Mouse (Mus musculus) hindbrain, embryonic 15.5 days (tissue): ENCODE data around the gene Cog4. TPM values are rescaled to one million over a fixed set of nuclear protein-coding genes. Genes with fewer than 3 reads are reported as not detected.

Experiments used
- ATAC-seq: fragments of 200-750 bp; cut with Nextera tagmentation; 2 replicates; pipeline ENCODE4 v1.8.0; 2017; ENCODE audit warnings: low read depth, moderate number of reproducible peaks, moderate TSS enrichment; ENCODE audit not compliant: low FRiP score
- H3K27ac ChIP-seq: fragments of 300-500 bp; sonication (generic); replicated peaks from 2 replicates; pipeline ENCODE4 v1.5.1; 2015; ENCODE audit warnings: mild to moderate bottlenecking, inconsistent platforms
- H3K27me3 ChIP-seq: fragments of 300-500 bp; sonication (generic); 2 replicates; pipeline ENCODE4 v1.6.1; 2015; ENCODE audit warnings: control low read depth, inconsistent platforms
- H3K36me3 ChIP-seq: fragments of 300-500 bp; sonication (generic); 2 replicates; pipeline ENCODE4 v1.6.1; 2015; ENCODE audit warnings: control low read depth, inconsistent platforms
- H3K4me1 ChIP-seq: fragments of 300-500 bp; sonication (generic); replicated peaks from 2 replicates; pipeline ENCODE4 v1.6.1; 2015; ENCODE audit warnings: control low read depth, inconsistent platforms
- H3K4me2 ChIP-seq: fragments of 300-500 bp; sonication (generic); 2 replicates; pipeline ENCODE4 v1.6.1; 2015; ENCODE audit warnings: moderate library complexity, mild to moderate bottlenecking, inconsistent platforms
- H3K4me3 ChIP-seq: fragments of 300-500 bp; sonication (generic); 2 replicates; pipeline ENCODE4 v1.5.1; 2015; ENCODE audit warnings: mild to moderate bottlenecking, inconsistent platforms
- H3K9ac ChIP-seq: fragments of 300-500 bp; sonication (generic); 2 replicates; pipeline ENCODE4 v1.6.1; 2015; ENCODE audit warnings: inconsistent platforms
- H3K9me3 ChIP-seq: fragments of 300-500 bp; sonication (generic); 2 replicates; pipeline ENCODE4 v1.6.1; 2016; ENCODE audit warnings: control low read depth, inconsistent platforms
- WGBS: fragments of 180-500 bp; shearing (Covaris S2); methylation state at CpG from one replicate; pipeline ENCODE4 v1.1.7; 2015; 5-methylcytosine and 5-hydroxymethylcytosine counted together
- polyA plus RNA-seq: library from polyadenylated mRNA; unstranded; fragments of >200 nt; fragmentation: Nextera tagmentation; extraction: Ambion mirVana; gene quantifications from 2 replicates; pipeline ENCODE4 v1.2.1, GENCODE M21; 2015

Cog4 gene
- polyA plus RNA-seq, 1 experiment from 2014 or later: 75.4 TPM

GRCm38 (mm10) chr8:110877862-110878261 lies 31.5 kb downstream of the Cog4 start:
- Histone ChIP-seq H3K4me2 (no peak overlapping the region), H3K36me3 (peaks cover 81% of the 10 kb centered on the region), H3K27me3 (no peaks in the 10 kb centered on the region), H3K4me1 (no peaks in the 10 kb centered on the region), H3K9ac (no peak overlapping the region), H3K27ac (no peak overlapping the region), H3K9me3 (no peaks in the 10 kb centered on the region), H3K4me3 (no peak overlapping the region)
- WGBS: 94% methylated on average over 4 of the region's 4 CpGs
- no peak for ATAC-seq

- peaks cover 70% of the 10 kb centered on the region for H3K36me3 ChIP-seq
- ATAC-seq: no peak
- WGBS: 93% methylated on average over 10 of the region's 10 CpGs
Measured at GRCm38 (mm10) chr8:110881741-110882310, 35.4 kb downstream of the Cog4 start.

GRCm38 (mm10) chr8:110883824-110884223 lies 37.4 kb downstream of the Cog4 start:
- H3K9ac ChIP-seq: no peak overlapping the region
- H3K27ac ChIP-seq: no peak overlapping the region
- no peak overlapping the region for H3K4me2 ChIP-seq
- H3K4me1 ChIP-seq: no peaks in the 10 kb centered on the region
- H3K9me3 ChIP-seq: no peaks in the 10 kb centered on the region
- no peaks in the 10 kb centered on the region for H3K27me3 ChIP-seq
- H3K4me3 ChIP-seq: no peak overlapping the region
- no peak for ATAC-seq
- peaks cover 55% of the 10 kb centered on the region for H3K36me3 ChIP-seq
- 97% methylated on average over 18 of the region's 18 CpGs for WGBS

More at GRCm38 (mm10) chr8:110881741-110882310, 35.4 kb downstream of the Cog4 start:
- Histone ChIP-seq H3K4me3 (no peak overlapping the region), H3K9me3 (no peaks in the 10 kb centered on the region), H3K9ac (no peak overlapping the region), H3K27me3 (no peaks in the 10 kb centered on the region), H3K27ac (no peak overlapping the region), H3K4me2 (no peak overlapping the region), H3K4me1 (no peaks in the 10 kb centered on the region)

GRCm38 (mm10) chr8:110886634-110887033 lies 40.2 kb downstream of the Cog4 start:
- no peaks in the 10 kb centered on the region for H3K9me3 ChIP-seq
- 92% methylated on average over 3 of the region's 3 CpGs for WGBS
- no peak overlapping the region for H3K4me3 ChIP-seq
- H3K4me2 ChIP-seq: no peak overlapping the region
- no peaks in the 10 kb centered on the region for H3K4me1 ChIP-seq
- no peak overlapping the region for H3K27ac ChIP-seq
- H3K27me3 ChIP-seq: no peaks in the 10 kb centered on the region
- H3K9ac ChIP-seq: no peak overlapping the region
- ATAC-seq: no peak
- H3K36me3 ChIP-seq: peaks cover 32% of the 10 kb centered on the region

- WGBS: 92% methylated on average over 10 of the region's 10 CpGs
- no peaks in the 10 kb centered on the region for H3K27me3 ChIP-seq
- H3K36me3 ChIP-seq: peaks cover 23% of the 10 kb centered on the region
Measured at GRCm38 (mm10) chr8:110887551-110887950, 41.2 kb downstream of the Cog4 start.

GRCm38 (mm10) chr8:110888441-110888840 lies 42.0 kb downstream of the Cog4 start:
- Histone ChIP-seq H3K4me2 (no peak overlapping the region), H3K27me3 (no peaks in the 10 kb centered on the region), H3K27ac (no peak overlapping the region), H3K9ac (no peak overlapping the region), H3K4me1 (no peaks in the 10 kb centered on the region), H3K9me3 (no peaks in the 10 kb centered on the region), H3K4me3 (no peak overlapping the region), H3K36me3 (peaks cover 14% of the 10 kb centered on the region)
- no peak for ATAC-seq
- 94% methylated on average over 8 of the region's 8 CpGs for WGBS

More at GRCm38 (mm10) chr8:110887551-110887950, 41.2 kb downstream of the Cog4 start:
- no peak overlapping the region for H3K9ac ChIP-seq
- H3K9me3 ChIP-seq: no peaks in the 10 kb centered on the region
- no peaks in the 10 kb centered on the region for H3K4me1 ChIP-seq
- ATAC-seq: no peak
- H3K4me2 ChIP-seq: no peak overlapping the region
- no peak overlapping the region for H3K4me3 ChIP-seq
- no peak overlapping the region for H3K27ac ChIP-seq

- Histone ChIP-seq H3K4me2 (no peak overlapping the region), H3K4me1 (no peaks in the 10 kb centered on the region), H3K27ac (no peak overlapping the region), H3K9ac (no peak overlapping the region), H3K27me3 (no peaks in the 10 kb centered on the region), H3K36me3 (peaks cover 10% of the 10 kb centered on the region), H3K9me3 (no peaks in the 10 kb centered on the region), H3K4me3 (no peak overlapping the region)
- 92% methylated on average over 16 of the region's 16 CpGs for WGBS
- ATAC-seq: no peak
Measured at GRCm38 (mm10) chr8:110888860-110889259, 42.5 kb downstream of the Cog4 start.

- Histone ChIP-seq H3K4me2 (no peak overlapping the region), H3K36me3 (no peaks in the 10 kb centered on the region; the same call in 1 of the 2 replicates), H3K4me1 (no peaks in the 10 kb centered on the region), H3K9ac (no peak overlapping the region), H3K9me3 (no peaks in the 10 kb centered on the region), H3K27ac (no peak overlapping the region), H3K4me3 (no peak overlapping the region), H3K27me3 (no peaks in the 10 kb centered on the region)
- WGBS: 77% methylated on average over 12 of the region's 12 CpGs
- ATAC-seq: no peak
Measured at GRCm38 (mm10) chr8:110889904-110890470, 43.6 kb downstream of the Cog4 start.

GRCm38 (mm10) chr8:110892040-110892439 lies 45.6 kb downstream of the Cog4 start:
- no peaks in the 10 kb centered on the region; the same call in 1 of the 2 replicates for H3K36me3 ChIP-seq
- no peak overlapping the region for H3K4me3 ChIP-seq
- H3K4me1 ChIP-seq: no peaks in the 10 kb centered on the region
- ATAC-seq: no peak
- H3K27me3 ChIP-seq: no peaks in the 10 kb centered on the region
- H3K27ac ChIP-seq: no peak overlapping the region
- H3K4me2 ChIP-seq: no peak overlapping the region
- no peak overlapping the region for H3K9ac ChIP-seq
- no peaks in the 10 kb centered on the region for H3K9me3 ChIP-seq
- WGBS: 94% methylated on average over 7 of the region's 7 CpGs

GRCm38 (mm10) chr8:110892913-110893312 lies 46.5 kb downstream of the Cog4 start:
- Histone ChIP-seq H3K4me3 (no peak overlapping the region), H3K27ac (no peak overlapping the region), H3K36me3 (no peaks in the 10 kb centered on the region; the same call in 1 of the 2 replicates), H3K9me3 (no peaks in the 10 kb centered on the region), H3K9ac (no peak overlapping the region), H3K4me2 (no peak overlapping the region), H3K27me3 (no peaks in the 10 kb centered on the region), H3K4me1 (no peaks in the 10 kb centered on the region)
- ATAC-seq: no peak
- WGBS: 88% methylated on average over 2 of the region's 2 CpGs

- Histone ChIP-seq H3K36me3 (peaks cover 7% of the 10 kb centered on the region; the same call in 1 of the 2 replicates), H3K9me3 (no peaks in the 10 kb centered on the region), H3K4me1 (no peaks in the 10 kb centered on the region), H3K9ac (no peak overlapping the region), H3K27me3 (no peaks in the 10 kb centered on the region), H3K27ac (no peak overlapping the region), H3K4me2 (no peak overlapping the region), H3K4me3 (no peak overlapping the region)
- ATAC-seq: no peak
- WGBS: 92% methylated on average over 10 of the region's 10 CpGs
Measured at GRCm38 (mm10) chr8:110894851-110895250, 48.5 kb downstream of the Cog4 start.

GRCm38 (mm10) chr8:110895254-110895653 lies 48.9 kb downstream of the Cog4 start:
- no peaks in the 10 kb centered on the region for H3K4me1 ChIP-seq
- no peak overlapping the region for H3K4me3 ChIP-seq
- ATAC-seq: no peak
- H3K27ac ChIP-seq: no peak overlapping the region
- H3K36me3 ChIP-seq: peaks cover 7% of the 10 kb centered on the region; the same call in 1 of the 2 replicates
- no peaks in the 10 kb centered on the region for H3K27me3 ChIP-seq
- no peaks in the 10 kb centered on the region for H3K9me3 ChIP-seq
- H3K4me2 ChIP-seq: no peak overlapping the region
- WGBS: 80% methylated on average over 5 of the region's 9 CpGs
- H3K9ac ChIP-seq: no peak overlapping the region
